Mouse (Mus musculus) kidney, adult 2 months (tissue): ENCODE measurements around the gene Ccdc24.

Experiments
- CTCF ChIP-seq: fragments of 200-500 bp; conservative IDR thresholded peaks from 2 replicates; pipeline ENCODE4 v1.5.1; 2011; ENCODE audit warnings: low read depth, mild to moderate bottlenecking, control low read depth, low read length, moderate library complexity, mixed read lengths; ENCODE audit not compliant: insufficient read depth, insufficient read length
- POLR2A ChIP-seq: fragments of 200-500 bp; IDR thresholded peaks from one replicate; pipeline ENCODE4 v1.6.1; 2011; ENCODE audit warnings: low read depth, low read length, control low read depth

DNA sequence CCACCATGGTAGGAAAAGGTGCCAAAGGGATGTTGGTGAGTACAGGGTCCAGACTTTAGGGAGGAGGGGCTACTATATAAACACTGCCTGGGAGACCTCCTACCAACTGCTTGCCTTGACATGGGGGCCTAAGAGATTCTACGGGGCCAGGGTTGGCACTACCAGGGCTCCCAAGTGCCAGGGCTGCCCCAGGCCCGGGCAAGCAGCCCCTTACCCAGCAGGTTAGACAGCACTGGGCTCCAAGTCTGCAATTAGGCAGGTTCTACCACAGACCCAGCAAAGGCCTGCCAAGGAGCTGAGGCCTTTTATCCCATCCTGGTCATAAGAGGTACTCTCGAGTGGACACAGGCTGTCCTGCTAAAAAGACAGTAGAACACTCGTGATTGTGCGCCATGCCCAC lies 29.3 kb downstream of the Ccdc24 start:
- TF ChIP-seq POLR2A (no peak), CTCF (no peak)
